Mouse (Mus musculus): Measurements from ENCODE around the gene Rars.
"Not testable (repeated sequence)": the region's sequence is repeated elsewhere in the genome, so short reads cannot be mapped to it uniquely, and the experiment has no call there.

Gene Rars

DNA sequence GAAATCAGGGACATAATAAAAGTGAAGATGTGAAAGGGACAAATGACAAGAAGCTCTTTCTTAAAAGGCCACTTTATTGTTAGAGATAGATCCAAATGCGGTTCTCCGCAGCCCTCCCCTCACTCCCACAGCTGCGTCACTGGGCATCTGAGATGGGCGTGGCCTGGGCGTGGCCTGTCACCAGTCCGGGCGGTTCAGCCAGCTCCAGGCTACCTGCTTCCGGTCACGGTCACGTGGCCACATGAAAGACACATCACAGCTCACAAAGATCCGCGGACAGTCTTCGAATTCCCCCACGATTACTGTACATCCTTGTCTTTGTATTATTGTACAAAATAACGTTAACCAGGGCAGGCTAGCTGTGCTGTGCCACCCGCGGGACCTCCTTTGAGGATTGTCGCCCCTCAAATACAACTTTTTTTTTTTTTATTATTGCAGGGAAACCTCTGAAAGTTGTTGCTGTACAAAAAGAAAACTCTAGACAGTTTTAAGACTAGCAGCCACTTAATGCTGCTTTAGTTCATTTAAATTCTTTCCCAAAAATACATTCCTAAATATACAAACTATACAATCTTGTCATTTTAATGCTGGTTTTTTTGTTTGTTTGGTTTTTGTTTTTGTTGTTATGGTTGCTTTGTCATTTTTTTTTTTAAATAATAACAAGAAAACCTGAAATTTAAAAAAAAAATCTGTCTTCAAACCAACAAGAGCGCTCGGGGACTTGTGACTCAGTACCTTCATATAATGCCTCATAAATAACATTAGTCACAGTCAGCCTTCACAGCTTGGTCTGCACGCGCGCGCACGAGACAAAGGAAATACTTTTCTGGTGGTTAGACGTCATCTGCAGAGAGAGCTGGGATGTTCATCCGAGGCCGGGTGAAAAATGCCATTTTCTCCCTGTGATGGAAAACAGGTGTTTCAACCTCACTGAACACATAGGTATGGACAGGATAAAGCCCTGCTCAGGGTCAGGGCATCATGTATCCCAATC, 4.3 kb upstream of the Rars start:
- DNase-seq (ENCODE audit: low spot score): peak; percentile 82

DNA sequence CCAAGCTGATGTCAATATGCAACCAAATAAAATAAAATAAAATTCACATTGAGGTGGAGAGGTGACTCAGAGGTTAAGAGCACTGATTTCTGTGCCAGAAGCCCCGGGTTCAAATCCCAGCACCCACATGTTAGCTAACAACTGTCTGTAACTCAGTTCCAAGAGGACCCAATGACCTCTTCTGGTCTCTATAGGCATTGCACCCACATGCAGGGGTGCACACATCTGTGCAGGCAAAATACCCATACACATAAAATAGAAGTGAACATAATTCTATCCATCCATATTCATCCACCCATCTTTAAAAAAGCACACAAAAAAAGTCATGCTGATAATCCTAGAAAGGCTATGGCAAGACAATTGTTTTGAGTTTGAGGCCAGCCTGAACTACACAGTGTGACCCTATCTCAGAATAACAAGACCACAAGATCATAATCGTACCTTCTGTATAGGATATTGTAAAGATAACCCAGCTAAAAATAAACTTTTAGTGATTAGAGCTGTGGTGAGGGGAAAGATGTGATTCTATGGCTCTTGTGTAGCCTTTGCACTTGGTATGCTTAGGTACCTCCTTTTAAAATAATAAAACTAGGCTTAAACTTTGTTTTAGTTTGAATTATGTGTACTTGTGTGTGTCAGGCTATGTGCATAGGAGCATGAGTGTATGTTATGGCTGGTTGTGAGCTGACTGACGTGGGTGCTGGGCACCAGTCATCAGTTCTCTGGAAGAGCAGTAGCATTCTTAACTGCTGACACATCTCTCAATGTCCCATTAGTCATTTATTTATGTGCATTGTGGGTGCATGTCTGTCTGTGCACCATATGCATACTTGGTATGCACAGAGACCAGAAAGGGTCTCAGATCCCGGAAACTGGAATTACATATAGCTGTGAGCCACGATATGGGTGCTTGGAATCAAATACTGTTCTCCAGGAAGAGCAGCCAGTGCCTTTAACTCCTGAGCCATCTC, 3.1 kb upstream of the Rars start:
- DNase-seq (ENCODE audit: low spot score): no peak

DNA sequence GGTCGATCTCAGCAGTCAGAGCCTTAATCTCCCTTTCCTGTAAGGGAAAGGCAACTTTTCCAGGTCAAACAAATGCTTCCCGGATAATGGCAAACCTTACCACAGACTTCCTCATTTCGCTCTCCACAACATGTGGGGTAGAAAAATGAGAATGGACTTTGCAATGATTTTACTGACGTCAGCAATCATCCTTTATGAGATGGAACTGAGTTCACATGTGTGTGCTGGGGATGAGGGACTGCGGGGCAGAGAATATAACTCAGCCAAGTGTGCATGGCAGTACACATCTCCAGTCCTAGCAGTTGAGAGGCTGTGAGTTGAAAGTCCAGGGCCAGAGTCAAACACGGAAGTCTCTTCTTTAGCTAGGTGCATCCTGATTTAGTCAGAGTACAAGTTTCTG, 1.0 kb downstream of the Rars start:
- DNase-seq (ENCODE audit: low spot score): no peak

DNA sequence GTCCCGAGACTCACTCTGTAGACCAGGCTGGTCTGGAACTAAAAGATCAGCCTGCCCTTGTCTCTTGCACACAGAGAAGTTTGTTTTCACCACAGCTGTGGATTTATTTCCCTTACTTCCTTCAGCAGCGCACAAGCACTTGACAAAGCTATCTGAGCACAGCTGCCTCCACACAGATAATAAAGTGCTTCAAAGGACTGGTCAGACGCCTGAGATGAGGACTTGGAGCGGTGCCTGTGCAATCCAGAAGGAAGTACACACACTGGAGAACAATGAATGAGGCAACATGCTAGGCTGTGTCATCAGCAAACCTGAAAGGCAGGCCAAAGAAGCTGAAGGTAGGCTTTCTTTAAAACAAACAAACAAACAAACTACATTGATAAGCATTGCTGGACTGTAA, 2.2 kb downstream of the Rars start:
- no peak for DNase-seq (ENCODE audit: low spot score)

DNA sequence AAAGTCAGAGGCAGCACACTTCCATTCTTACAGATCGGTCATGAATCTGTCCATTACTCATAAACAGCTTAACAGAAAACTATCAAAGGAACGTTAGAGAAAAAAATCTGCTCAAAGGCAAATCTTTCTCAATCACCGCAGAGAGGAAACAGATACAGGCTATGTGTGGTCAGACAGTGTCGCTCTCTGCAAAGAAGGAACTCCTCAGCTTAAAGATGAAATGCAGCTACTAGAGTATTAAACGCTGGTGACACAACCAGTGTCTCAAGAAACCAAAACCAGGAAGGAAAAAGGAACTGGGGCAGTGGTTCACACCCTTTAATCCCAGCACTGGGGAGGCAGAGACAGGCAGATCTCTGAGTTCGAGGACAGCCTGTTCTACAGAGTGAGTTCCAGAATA, 6.6 kb downstream of the Rars start:
- DNase-seq (ENCODE audit: low spot score): no peak

DNA sequence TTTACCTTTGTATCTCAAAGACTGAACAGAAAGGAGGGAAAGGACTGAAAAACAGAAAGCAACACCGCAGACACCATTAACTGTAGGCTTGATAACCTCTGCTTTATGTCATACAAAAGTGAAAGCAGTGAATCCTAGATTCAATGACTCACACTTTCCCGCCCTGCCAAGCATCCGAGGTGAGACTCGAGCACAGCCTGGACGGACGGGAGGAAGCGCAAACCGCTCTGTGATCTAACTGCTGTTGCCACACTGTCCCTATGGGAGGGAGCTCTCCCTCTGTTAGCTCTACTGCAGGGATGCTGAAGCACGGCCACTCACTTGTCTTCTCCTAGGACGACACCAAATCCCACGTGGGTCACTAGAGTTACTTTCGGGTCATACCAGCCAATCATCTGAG, 18.0 kb downstream of the Rars start:
- DNase-seq (ENCODE audit: low spot score): no peak

DNA sequence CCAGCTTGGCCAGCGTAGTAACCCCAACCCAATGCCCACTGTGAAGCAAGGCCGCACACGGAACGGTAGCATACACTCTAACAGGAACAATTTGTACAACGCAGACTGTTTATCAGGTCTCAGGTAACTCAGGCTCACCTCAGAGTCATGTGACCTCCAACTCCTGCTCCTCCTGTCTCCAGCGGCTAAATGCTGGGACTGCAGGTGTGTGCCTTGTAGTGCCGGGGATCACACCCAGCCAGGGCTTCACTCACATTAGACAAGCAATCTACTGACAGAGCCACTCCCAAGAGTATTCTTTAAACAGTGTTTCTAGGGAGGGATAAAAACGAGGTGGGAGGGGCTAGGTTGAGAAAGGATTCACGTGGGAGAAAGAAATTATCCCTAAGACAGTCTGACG, 22.8 kb downstream of the Rars start:
- DNase-seq (ENCODE audit: low spot score): no peak

DNA sequence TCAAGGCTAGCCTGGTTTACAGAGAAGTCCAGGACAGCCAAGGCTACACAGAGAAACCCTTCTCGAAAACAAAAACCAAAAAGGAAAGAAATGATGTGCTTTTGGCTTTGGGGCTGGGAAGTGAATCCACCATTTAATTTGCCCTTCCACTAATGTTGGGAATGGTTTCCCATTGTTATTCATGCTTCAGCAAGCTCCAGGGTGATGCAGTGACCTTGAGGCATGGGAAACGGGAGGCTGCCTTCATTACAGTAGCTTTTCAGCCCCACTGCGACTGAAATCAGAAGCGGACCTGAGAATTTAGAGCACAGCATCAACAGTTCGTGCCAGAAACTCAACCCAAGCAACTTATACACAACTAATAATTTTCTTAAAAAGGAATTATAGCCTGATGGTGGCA, 33.0 kb downstream of the Rars start:
- no peak for DNase-seq (ENCODE audit: low spot score)

DNA sequence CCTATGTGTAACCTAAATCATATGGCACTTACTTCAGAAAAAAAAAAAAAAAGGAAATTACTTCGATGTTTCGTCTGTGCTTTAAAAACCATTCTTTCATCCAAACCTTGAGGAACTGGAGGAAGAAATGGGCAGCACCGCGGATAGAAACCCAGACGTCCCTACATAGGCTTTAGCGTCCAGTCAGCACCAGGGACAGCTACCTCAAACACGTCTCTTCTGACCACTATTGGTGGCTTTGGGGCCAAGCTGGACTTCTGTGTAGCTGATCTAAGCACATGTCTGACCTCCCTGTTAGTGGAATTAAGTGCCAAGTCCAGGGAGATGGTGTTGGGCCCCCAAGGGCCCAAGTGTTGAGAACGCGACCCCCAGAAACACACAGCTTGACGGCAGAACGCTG, 35.4 kb downstream of the Rars start, which contains the start of gene Fbll1:
TSS of gene Fbll1 (minus strand) at position 11 of the 400 bp plus-strand sequence.
- DNase-seq (ENCODE audit: low spot score): peak; percentile 60

DNA sequence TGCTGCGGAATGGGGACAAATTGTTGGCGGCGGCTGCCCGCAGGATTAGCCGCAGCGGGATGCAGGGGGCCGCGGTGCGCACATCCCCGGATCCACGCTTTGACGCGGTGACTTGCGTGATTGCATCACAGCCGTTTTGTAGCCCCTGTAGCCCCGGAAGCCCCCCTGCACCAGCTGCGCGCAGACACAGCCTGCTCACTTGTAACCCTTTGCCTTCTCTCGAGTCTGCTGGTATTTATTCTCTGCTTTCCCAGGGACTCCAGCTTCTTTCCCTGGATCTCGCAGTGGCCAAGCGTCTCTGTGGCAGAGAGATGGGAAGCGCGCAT, 35.8 kb downstream of the Rars start:
- DNase-seq (ENCODE audit: low spot score): no peak

DNA sequence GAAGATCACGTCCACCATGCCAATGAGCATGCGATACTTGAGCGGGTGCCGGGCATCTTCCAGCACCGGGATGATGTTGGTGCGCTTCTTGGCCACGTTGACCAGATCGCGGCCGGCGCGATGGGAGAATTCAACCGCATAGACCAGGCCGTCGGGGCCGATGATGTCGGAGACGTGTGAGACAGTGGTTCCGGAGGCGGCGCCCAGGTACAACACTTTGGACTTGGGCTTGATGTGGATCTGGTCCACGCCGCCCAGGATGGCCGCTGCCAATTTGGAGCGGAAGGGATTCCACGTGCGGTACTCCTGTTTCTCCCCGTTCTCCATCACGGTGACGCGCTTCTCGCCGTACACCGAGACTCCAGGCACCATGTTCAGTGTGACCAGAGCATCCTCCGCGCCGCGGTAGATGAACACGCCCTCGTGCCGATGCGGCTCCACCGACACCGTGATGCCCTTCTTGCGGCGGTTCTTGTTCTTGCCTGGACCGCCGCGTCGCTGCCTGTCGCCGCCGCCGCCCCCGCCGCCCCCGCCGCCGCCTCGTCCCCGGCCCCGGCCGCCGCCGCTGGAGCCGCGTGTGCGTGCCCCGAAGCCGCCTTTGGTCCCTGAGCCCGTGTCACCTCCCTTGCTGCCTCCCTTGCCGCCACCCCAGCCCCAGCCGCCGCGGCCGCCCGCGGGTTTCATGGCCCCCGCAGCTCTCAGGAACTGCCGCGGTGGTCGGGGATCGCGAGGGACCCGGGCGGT, 36.4 kb downstream of the Rars start:
- DNase-seq (ENCODE audit: low spot score): no peak

DNA sequence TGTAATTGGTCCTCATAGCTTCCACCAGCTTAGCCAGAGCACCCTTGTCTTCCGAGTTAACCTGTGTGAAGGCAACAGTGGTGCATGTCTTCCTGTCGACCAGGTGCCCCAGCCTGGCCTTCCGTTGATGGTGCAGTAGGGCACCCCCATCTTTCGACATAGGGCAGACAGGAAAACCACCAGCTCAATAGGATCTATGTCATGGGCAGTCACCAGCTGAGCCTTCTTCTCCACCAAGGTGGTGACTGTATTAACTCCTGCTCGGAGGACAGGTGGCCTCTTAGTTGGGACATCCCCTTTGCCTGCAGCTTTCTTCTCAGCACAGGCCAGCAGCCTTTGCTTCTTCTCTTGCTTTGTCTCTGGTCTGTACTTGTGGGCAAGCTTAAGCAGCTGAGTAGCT, 41.5 kb downstream of the Rars start:
- not testable (repeated sequence) for DNase-seq (ENCODE audit: low spot score)

DNA sequence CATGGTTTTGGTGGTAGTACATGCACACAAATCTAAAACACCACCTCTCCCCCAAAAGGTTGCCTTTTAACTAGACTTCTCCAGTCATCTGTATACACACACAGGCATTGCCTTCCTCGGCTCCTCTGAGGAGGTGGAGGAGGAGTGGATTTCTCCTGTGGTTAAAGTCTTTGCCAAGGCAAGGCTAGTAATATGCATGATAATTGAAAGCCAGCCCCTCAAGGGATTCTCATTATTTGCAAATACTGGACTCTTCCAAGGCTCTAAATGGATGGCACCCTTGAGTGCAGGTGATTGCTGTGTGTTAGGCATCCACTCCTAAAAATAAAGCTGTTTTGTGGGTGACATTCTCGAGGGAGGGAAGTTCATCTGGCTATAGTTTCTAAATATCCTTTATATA, 45.9 kb downstream of the Rars start:
- no peak for DNase-seq (ENCODE audit: low spot score)

DNA sequence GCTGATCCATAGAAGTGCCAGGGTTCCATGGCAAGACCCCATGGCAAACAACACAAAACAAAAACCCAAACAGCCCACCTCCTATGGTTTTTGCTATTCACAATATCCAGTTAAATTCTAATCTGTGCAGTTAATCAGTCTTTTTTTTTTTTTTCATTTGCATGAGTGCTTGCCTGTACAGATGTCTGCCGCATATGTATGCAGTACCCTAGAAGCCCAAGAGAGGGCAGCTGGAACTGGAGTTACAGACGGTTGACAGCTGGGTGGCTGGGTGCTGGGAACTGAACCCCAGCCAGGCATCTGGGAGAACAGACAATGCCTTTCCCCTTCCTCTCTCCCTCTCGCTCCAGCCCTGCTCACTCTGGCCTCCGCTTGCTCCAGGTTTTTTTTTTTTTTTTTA, 49.8 kb downstream of the Rars start:
- no peak for DNase-seq (ENCODE audit: low spot score)

DNA sequence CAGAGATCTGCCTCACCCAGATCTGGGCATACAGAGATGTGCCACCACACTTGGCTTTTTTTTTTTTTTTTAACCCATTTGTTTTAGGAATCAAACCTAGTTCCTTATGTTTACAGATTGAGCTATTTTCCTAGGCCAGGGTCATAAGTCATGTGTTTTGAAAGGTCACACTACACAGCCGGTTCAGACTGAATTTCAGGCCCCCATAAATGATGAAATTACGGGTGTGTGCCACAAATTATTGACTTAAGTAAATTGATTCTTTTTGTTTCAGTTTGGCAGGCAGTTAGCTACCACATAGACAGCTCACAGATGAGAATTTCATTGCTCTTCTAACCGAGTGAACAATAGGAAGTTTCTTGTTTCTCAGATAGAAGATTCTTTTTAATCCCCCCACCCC, 50.3 kb downstream of the Rars start:
- no peak for DNase-seq (ENCODE audit: low spot score)

DNA sequence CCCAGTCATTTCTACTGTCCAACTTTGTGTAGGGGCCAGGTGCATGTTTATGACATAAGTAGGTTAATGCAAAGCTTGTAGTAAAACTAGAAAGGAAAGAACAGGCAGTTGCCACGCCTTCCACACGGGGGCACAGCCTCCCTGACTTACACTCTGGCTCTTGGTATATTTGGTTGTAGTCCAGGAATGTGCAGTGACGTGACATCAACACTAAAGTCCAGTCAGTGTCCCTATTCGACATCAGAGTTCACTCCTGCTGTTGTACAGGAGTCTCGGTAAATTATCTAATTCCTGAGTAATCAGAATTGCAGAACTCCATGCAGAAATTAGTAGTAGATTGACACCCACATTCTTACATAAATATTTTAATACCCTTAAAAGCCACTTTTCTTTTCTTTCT, 51.3 kb downstream of the Rars start:
- DNase-seq (ENCODE audit: low spot score): no peak

DNA sequence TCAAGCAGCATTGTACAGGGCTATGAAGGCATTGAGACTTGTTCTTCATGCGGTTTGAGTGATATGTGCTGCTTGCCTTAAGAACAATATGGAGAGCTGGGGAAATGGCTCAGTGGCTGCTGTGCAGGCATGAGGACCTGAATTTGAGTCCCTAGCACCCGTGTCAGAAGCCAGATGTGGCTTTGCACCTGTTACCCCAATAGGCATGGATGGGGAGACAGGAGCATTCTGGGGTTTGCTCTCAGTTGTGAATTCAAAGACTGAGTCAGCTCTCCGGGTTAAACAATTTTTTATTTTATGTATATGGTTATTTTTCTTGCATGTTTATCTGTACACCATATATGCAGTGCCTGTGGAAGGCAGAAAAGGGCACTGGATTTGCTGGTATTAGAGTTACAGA, 51.9 kb downstream of the Rars start:
- DNase-seq (ENCODE audit: low spot score): no peak

DNA sequence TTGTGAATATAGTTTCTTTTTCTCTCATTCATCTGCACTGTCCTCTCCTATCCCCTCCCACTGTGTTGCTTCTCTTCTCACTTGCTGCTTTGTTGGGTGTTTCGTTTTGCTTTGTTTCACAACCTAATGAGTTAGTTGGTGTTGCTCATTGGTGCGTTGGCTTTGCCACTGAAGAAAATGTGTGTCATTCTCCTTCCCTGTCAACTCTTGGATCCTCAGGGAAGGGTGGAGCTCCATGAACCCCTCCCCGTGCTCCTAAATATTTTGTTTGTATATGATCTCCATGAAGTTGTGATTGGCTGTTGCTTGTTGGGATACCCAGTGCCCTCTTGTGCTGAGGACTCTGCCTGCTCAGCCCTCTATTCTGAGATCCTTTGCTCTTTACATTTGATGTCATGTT, 54.0 kb downstream of the Rars start:
- no peak for DNase-seq (ENCODE audit: low spot score)

DNA sequence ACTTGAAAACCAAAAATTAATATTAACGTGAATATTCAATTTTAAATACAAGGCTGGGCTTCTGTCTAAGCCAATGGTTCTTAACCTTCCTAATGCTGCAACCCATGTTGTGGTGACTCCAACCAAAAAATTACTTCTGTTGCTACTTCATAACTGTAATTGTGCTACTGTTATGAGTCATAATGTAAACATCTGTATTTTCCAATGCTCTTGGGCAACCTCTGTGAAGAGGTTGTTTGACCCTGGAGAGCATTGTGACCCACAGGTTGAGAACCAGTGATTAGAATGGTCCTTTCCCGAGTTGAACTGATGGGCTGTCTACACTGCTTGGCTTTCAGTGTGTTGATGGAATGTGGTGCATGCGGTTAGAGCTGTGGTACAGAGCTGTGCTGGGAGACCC, 57.9 kb downstream of the Rars start:
- DNase-seq (ENCODE audit: low spot score): no peak

DNA sequence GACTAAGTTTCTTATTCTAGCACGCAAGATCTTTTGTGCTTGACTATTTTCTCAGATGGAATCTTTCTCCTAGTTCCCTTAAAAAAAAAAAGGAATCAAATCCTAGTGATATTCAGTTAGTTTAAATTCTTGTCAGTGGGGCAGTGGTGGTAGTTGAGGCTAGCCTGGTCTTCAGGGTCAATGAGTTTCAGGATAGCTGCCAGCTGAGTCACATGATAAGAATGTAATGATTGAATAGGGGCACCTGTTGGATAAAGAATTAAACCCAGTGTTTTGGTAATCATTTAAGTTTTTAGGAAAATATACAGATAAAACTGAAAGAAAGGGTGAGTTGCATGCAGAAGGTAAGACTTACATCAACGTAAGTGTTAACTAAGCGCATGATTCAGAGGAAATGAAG, 58.7 kb downstream of the Rars start:
- DNase-seq (ENCODE audit: low spot score): no peak

DNA sequence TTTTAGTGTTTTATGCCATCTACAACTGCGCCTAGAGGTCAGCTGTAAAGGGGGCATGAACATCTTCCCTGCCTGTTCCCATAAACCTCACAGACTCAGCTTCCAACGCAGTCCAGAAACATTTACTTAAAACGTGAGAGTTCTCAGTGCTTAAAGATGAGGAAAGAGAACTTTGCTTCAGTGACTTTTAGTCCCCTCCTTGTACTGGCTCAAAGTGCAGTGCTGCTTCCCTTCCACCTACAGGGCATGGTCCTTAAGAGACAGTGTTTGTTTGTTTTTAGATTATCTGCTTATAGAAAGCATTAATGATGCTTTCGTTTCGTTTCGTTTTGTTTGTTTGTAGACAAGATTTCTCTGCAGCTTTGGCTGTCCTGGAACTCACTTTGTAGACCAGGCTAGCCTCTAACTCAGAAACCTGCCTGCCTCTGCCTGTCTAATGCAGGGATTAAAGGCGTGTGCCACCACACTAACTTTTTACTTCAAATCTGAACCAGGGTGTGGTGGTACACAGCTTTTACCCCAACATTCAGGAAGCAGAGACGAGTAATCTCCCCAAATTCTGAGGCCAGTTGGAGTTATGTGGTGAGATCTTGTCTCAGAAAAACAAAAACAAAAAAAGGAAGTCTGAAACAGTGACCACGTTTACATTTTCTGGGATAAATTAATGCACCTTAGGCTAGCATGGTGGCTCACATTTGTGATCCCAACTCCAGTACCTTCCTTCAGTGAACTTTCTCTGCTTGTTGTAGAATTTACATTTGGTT, 63.4 kb downstream of the Rars start:
- no peak for DNase-seq (ENCODE audit: low spot score)
